Mouse (Mus musculus): Measurements from ENCODE around the gene Pak1. TPM values are rescaled to one million over a fixed set of nuclear protein-coding genes. Genes with fewer than 3 reads are reported as not detected.
A peak's percentile ranks its signal among the peaks of the same experiment; 100 is the strongest.

Pak1 gene
- total RNA-seq, 2 experiments from 2014 or later = 17.4 to 23.7 TPM

GRCm38 (mm10) chr7:97788669-97789483, 535 bp downstream of the Pak1 start:
- no peak for TF ChIP-seq CTCF (IDR thresholded peaks at IDR 0.05)
- Histone ChIP-seq H3K27ac (peak overlapping the region; percentile 16; the same call in 1 of the 2 replicates), H3K4me3 (peak overlapping the region; percentile 79)
- DNase-seq = peak; percentile 19
- intact Hi-C loops (cut with DNase I) = loop anchor here (5.0 kb wide), 1 partner anchor 53 kb away; no protein-coding TSS in a partner anchor

DNA sequence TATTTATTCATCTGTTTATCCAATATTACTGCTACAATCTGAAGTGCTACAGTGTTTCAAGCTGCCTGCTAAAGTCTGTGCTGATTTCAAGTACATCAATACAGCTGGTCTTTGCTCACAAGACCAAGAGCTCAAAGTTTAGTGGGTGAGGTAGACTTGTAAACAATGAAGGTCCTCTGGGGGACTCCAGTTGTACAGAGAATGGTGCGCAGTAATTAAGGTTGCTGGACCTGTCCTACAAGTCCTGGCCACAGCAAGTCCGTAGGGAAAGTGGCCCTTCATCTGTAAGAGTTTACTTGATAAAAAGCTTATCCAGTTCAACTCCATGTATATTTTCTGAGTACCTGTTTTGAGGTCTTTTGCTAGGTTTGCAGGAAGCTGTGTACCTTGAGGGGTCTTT, 1.9 kb downstream of the Pak1 start:
- intact Hi-C loops (cut with DNase I) = no loop called here
- DNase-seq = no peak
- Histone ChIP-seq H3K4me3 (no peak overlapping the region), H3K27ac (no peak overlapping the region)
- no peak for TF ChIP-seq CTCF (IDR thresholded peaks at IDR 0.05)

- intact Hi-C loops (cut with DNase I) = no loop called here
- Histone ChIP-seq H3K4me3 (no peak overlapping the region), H3K27ac (no peak overlapping the region)
- no peak for TF ChIP-seq CTCF (IDR thresholded peaks at IDR 0.05)
- no peak for DNase-seq
Measured at GRCm38 (mm10) chr7:97792324-97792723, 4.0 kb downstream of the Pak1 start.

DNA sequence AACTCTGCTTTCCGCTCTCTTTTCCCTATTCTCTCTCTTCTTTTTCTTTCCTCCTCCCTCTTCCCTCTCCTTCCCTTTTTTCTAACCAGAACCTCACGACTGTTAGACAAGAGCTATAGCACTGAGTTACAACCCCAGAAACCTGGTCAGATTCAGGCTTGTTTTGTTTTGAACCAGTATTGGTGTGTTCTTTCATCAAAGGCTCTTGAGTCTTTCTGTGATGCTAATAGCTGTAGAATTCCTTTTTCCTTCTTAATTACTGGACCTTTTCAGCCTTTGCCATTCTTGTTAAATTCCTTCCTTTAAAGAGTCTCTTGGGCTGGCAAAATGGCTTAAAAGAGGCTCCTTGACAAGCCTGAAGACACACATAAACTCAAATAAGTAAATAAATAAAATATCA, 14.8 kb downstream of the Pak1 start:
- Histone ChIP-seq H3K4me3 (no peak overlapping the region), H3K27ac (no peak overlapping the region)
- DNase-seq = no peak
- intact Hi-C loops (cut with DNase I) = no loop called here
- TF ChIP-seq CTCF (IDR thresholded peaks at IDR 0.05) = no peak

- TF ChIP-seq CTCF (IDR thresholded peaks at IDR 0.05) = no peak
- DNase-seq = no peak
- Histone ChIP-seq H3K4me3 (no peak overlapping the region), H3K27ac (no peak overlapping the region)
- intact Hi-C loops (cut with DNase I) = no loop called here
Measured at GRCm38 (mm10) chr7:97804245-97805066, 16.1 kb downstream of the Pak1 start.

DNA sequence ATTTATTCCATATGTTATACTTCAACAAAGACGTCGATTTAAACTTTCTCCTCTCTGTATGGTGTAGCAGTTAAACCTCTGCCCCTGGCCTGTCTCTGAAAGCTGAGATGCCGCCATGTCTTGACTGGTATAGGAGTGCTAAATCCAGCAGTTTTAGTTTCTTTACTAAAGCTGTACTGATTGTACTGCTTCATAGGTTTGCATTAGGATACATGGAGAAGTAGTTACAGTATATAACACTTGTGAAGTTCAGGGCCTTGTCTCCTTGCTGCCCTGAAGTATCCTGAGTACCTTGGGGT, 16.7 kb downstream of the Pak1 start:
- TF ChIP-seq CTCF (IDR thresholded peaks at IDR 0.05) = no peak
- Histone ChIP-seq H3K27ac (no peak overlapping the region), H3K4me3 (no peak overlapping the region)
- DNase-seq = no peak
- intact Hi-C loops (cut with DNase I) = no loop called here

- intact Hi-C loops (cut with DNase I) = no loop called here
- Histone ChIP-seq H3K4me3 (no peak overlapping the region), H3K27ac (no peak overlapping the region)
- no peak for TF ChIP-seq CTCF (IDR thresholded peaks at IDR 0.05)
- DNase-seq = no peak
Measured at GRCm38 (mm10) chr7:97809307-97809706, 21.0 kb downstream of the Pak1 start.

GRCm38 (mm10) chr7:97821875-97822274, 33.5 kb downstream of the Pak1 start:
- no peak for DNase-seq
- Histone ChIP-seq H3K27ac (no peak overlapping the region), H3K4me3 (no peak overlapping the region)
- intact Hi-C loops (cut with DNase I) = no loop called here
- TF ChIP-seq CTCF (IDR thresholded peaks at IDR 0.05) = no peak

GRCm38 (mm10) chr7:97829091-97829490, 40.8 kb downstream of the Pak1 start:
- Histone ChIP-seq H3K4me3 (no peak overlapping the region), H3K27ac (no peak overlapping the region)
- no peak for DNase-seq
- TF ChIP-seq CTCF (IDR thresholded peaks at IDR 0.05) = no peak
- intact Hi-C loops (cut with DNase I) = no loop called here

- TF ChIP-seq CTCF (IDR thresholded peaks at IDR 0.05) = no peak
- H3K27ac ChIP-seq = no peak overlapping the region
- intact Hi-C loops (cut with DNase I) = no loop called here
- H3K4me3 ChIP-seq = no peak overlapping the region
- no peak for DNase-seq
Measured at GRCm38 (mm10) chr7:97830739-97831138, 42.4 kb downstream of the Pak1 start.

GRCm38 (mm10) chr7:97832987-97833386, 44.6 kb downstream of the Pak1 start:
- intact Hi-C loops (cut with DNase I) = no loop called here
- no peak overlapping the region for H3K4me3 ChIP-seq
- no peak for TF ChIP-seq CTCF (IDR thresholded peaks at IDR 0.05)
- no peak overlapping the region for H3K27ac ChIP-seq
- no peak for DNase-seq

DNA sequence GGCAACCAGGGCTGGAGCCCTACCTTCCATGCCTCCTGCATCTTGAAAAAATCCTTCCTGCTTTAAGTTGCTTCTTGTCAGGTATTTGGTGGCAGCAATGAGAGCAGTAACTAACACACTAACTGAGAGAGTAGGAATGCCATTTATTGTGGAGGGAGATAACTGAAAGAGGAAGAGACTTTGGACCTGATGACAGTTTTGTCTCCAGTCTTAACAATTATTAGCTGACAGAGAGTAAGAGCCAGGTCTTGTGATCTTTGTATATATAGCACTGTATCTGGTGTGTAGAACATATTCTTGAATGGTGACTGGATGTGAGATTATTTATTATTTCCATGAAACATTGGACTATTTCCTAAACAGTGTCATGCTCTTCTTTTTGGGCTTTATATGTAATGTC, 50.2 kb downstream of the Pak1 start:
- Histone ChIP-seq H3K27ac (no peak overlapping the region), H3K4me3 (no peak overlapping the region)
- DNase-seq = no peak
- no peak for TF ChIP-seq CTCF (IDR thresholded peaks at IDR 0.05)
- intact Hi-C loops (cut with DNase I) = no loop called here

GRCm38 (mm10) chr7:97841311-97841710, 53.0 kb downstream of the Pak1 start:
- H3K27ac ChIP-seq = no peak overlapping the region
- DNase-seq = peak; percentile 19
- TF ChIP-seq CTCF (IDR thresholded peaks at IDR 0.05) = no peak
- intact Hi-C loops (cut with DNase I) = loop anchor here (5.0 kb wide), 1 partner anchor 54 kb away; the partner anchor contains the start of gene Pak1
- H3K4me3 ChIP-seq = no peak overlapping the region
